Mouse (Mus musculus) ES-Bruce4 (cell line): ENCODE measurements around the gene Plpp1.

ENCODE experiments used
- CTCF ChIP-seq: IDR thresholded peaks from one replicate; pipeline ENCODE4 v1.8.1; 2011; ENCODE audit warnings: low read depth, low read length
- EP300 ChIP-seq: IDR thresholded peaks from 2 replicates; pipeline ENCODE4 v1.6.1; 2011; ENCODE audit warnings: low read depth, low read length; ENCODE audit not compliant: insufficient read depth

- no peak for TF ChIP-seq CTCF
- no peak for TF ChIP-seq EP300
These were observed 811 bp upstream of the Plpp1 start for GRCm38 (mm10) chr13:112799721-112800241.
